ENCODE assay signal across 8 mouse cellular contexts in genomic region chr1:55026444-55027252, GRCm38 (mm10). TPM values are rescaled to one million over a fixed set of nuclear protein-coding genes. Genes with fewer than 3 reads are reported as not detected.
DNase-seq lines count a peak whose midpoint lies in the region; ATAC-seq lines count a peak whose summit lies in the region.

No protein-coding gene starts in this region.

- peaks cover 12% of the 10 kb centered on the region for H3K4me1 ChIP-seq in forebrain, embryonic 16.5 days (replicated peaks; ENCODE audit: control insufficient read depth, insufficient read depth, low read length)
- H3K4me1 ChIP-seq in liver, embryonic 11.5 days (replicated peaks; ENCODE audit: control insufficient read depth, insufficient read depth, low read length) = peaks cover 29% of the 10 kb centered on the region

- no peaks in the 10 kb centered on the region for H3K36me3 ChIP-seq in forebrain, embryonic 16.5 days (ENCODE audit: control insufficient read depth, insufficient read depth)
- peaks cover 2% of the 10 kb centered on the region; the same call in 1 of the 2 replicates for H3K36me3 ChIP-seq in liver, embryonic 11.5 days (ENCODE audit: control insufficient read depth, insufficient read depth, low read length)

- DNase-seq in adrenal gland, postnatal 14 days = peak; percentile 61
- no peak for DNase-seq in adrenal gland, postnatal 4 days (ENCODE audit: low spot score in 2 of 2)
- DNase-seq in retina, adult 2 months (ENCODE audit: low read depth, low spot score) = peak; percentile 22
- no peak for DNase-seq in retina, postnatal 1 day
- no peak for DNase-seq in liver, embryonic 11.5 days (ENCODE audit: low spot score)
- DNase-seq in right cerebral cortex, postnatal 14 days = peak; percentile 40
- DNase-seq in kidney, postnatal 10 days = no peak

- H3K4me3 ChIP-seq in forebrain, embryonic 16.5 days (replicated peaks; ENCODE audit: low read length) = peak overlapping the region; percentile 94
- H3K4me3 ChIP-seq in liver, embryonic 11.5 days (ENCODE audit: low read depth, low read length) = peak overlapping the region; percentile 90

- under 1% methylated on average over 55 of the region's 55 CpGs for WGBS in forebrain, embryonic 16.5 days
- under 1% methylated on average over 55 of the region's 55 CpGs for WGBS in liver, embryonic 11.5 days

- peak overlapping the region; percentile 75 for H3K4me2 ChIP-seq in forebrain, embryonic 16.5 days (ENCODE audit: low read length)
- H3K4me2 ChIP-seq in liver, embryonic 11.5 days = peak overlapping the region; percentile 83

- peak; percentile 69 for ATAC-seq in forebrain, embryonic 16.5 days
- peak; percentile 27 for ATAC-seq in liver, embryonic 11.5 days (replicated peaks; ENCODE audit: low FRiP score)

- no peaks in the 10 kb centered on the region for H3K27me3 ChIP-seq in forebrain, embryonic 16.5 days (replicated peaks; ENCODE audit: control insufficient read depth, insufficient read depth, low read length)
- no peaks in the 10 kb centered on the region for H3K27me3 ChIP-seq in liver, embryonic 11.5 days (replicated peaks; ENCODE audit: control insufficient read depth, insufficient read depth, low read length)

- H3K9me3 ChIP-seq in forebrain, embryonic 16.5 days (ENCODE audit: control insufficient read depth, low read length) = no peaks in the 10 kb centered on the region
- H3K9me3 ChIP-seq in liver, embryonic 11.5 days (ENCODE audit: control insufficient read depth, low read length) = no peaks in the 10 kb centered on the region

- peak overlapping the region; percentile 94 for H3K27ac ChIP-seq in forebrain, embryonic 16.5 days (ENCODE audit: low read length)
- peak overlapping the region; percentile 92 for H3K27ac ChIP-seq in liver, embryonic 11.5 days (ENCODE audit: low read depth, low read length)

- H3K9ac ChIP-seq in forebrain, embryonic 16.5 days (replicated peaks; ENCODE audit: low read depth, low read length) = peak overlapping the region; percentile 94
- peak overlapping the region; percentile 99 for H3K9ac ChIP-seq in liver, embryonic 11.5 days (ENCODE audit: low read depth, low read length)

RNA-seq across cellular contexts. Expression of gene Sf3b1, which starts 0.6 kb away (rescaled TPM):
- total RNA-seq in adrenal gland, postnatal 14 days (2021) = 124 and 145 TPM in 2 replicates
- total RNA-seq in adrenal gland, postnatal 4 days (2021) = 100 to 1,000 TPM; 199 to 213 TPM
- polyA plus RNA-seq in forebrain, embryonic 16.5 days (2015; fragmentation: Nextera tagmentation; extraction: Ambion mirVana) = 379 and 442 TPM in 2 replicates
- polyA plus RNA-seq in liver, embryonic 11.5 days (2014; fragmentation: Nextera tagmentation; extraction: Ambion mirVana) = 223 and 255 TPM in 2 replicates

RNA-seq across cellular contexts. Expression of gene Coq10b, which starts 25.9 kb away (rescaled TPM):
- 63.1 and 105 TPM in 2 replicates for total RNA-seq in adrenal gland, postnatal 14 days (2021)
- 10 to 100 TPM; 19.9 to 28.3 TPM for total RNA-seq in adrenal gland, postnatal 4 days (2021)
- polyA plus RNA-seq in forebrain, embryonic 16.5 days (2015; fragmentation: Nextera tagmentation; extraction: Ambion mirVana) = 34.4 and 35.5 TPM in 2 replicates
- 21.1 and 22.2 TPM in 2 replicates for polyA plus RNA-seq in liver, embryonic 11.5 days (2014; fragmentation: Nextera tagmentation; extraction: Ambion mirVana)

Comparison
In these comparisons a context has a peak if more than half of its experiments do, and no peak if none do; other contexts are left out.
1. DNase-seq: peak in adrenal gland, postnatal 14 days (single experiment), retina, adult 2 months (single experiment) and right cerebral cortex, postnatal 14 days (single experiment); none in adrenal gland, postnatal 4 days (0 of 2), retina, postnatal 1 day (single experiment), liver, embryonic 11.5 days (single experiment) and kidney, postnatal 10 days (single experiment).